Mouse (Mus musculus) cerebellum, postnatal 14 days (tissue): ENCODE data around the gene Gm49368.
"Not testable (repeated sequence)": the region's sequence is repeated elsewhere in the genome, so short reads cannot be mapped to it uniquely, and the experiment has no call there.

Source experiments
- DNase-seq, 2 experiments: peaks; one replicate each; pipeline ENCODE4 v3.0.0; 2021; ENCODE audit warnings: mixed read lengths in 2 of 2

Gm49368 gene

GRCm38 (mm10) chr7:128132148-128132547, 69.7 kb downstream of the Gm49368 start:
- DNase-seq, result no peak

GRCm38 (mm10) chr7:128133596-128133995, 71.1 kb downstream of the Gm49368 start:
- no peak for DNase-seq

GRCm38 (mm10) chr7:128136927-128137326, 74.4 kb downstream of the Gm49368 start:
- no peak for DNase-seq

DNA sequence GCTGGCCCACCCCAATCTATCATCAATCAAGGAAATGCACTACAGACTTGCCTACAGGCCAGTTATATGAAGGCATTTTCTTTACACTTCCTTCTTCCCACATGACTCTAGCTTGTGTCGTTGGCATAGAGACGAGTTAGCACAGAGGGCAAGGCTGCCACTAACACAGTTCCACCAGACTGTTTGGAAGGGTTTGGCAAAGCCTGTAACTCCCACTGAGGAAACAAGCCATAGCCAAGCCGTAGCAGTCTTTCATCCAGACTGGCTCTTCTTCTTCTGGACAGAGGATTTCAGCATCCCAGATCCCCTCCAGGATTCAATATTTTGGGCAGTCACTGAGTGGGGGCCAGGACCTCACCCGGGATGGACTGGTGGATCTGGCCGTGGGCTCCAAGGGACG, 77.1 kb downstream of the Gm49368 start:
- DNase-seq, result peak; percentile 84 to 85

DNA sequence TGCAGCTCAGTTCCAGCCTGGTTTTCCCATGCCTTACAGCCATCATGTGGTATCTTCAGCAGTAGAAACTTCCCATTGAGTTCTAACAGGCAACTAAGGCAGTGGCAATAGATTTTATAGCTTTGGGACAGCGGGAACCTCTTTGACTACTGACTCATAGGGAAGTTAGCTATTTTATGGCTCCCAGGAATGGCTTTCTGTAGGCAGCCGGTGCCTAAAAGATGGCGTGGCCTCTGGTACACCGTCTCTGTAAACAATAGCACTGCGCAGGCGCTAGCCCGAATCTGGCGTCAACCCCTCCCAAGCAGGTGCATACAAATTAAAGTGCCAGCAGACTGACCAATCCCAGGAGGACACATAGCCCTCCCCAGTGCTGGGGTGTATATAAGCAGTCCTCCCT, 88.5 kb downstream of the Gm49368 start:
- no peak for DNase-seq

DNA sequence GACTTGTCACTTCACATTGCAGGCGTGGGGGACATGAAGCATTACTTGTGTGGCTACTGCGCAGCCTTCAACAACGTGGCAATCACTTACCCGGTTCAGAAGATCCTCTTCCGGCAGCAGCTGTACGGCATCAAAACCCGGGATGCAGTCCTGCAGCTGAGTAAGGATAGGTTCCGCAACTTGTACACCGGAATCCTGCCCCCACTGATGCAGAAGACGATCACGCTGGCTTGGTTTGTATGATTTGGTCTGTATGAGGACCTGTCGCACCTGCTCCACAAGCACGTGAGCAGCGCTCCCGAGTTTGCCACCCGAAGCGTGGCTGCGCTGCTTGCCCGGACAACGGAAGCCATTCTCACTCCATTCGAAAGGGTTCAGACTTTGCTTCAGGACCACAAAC, 91.6 kb downstream of the Gm49368 start, which contains the start of gene Itgad:
Gene Itgad (plus strand): TSS at position 301 of the 400 bp plus-strand sequence.
- no peak for DNase-seq

- no peak for DNase-seq
Observed at GRCm38 (mm10) chr7:128154924-128155323, 92.4 kb downstream of the Gm49368 start.

DNA sequence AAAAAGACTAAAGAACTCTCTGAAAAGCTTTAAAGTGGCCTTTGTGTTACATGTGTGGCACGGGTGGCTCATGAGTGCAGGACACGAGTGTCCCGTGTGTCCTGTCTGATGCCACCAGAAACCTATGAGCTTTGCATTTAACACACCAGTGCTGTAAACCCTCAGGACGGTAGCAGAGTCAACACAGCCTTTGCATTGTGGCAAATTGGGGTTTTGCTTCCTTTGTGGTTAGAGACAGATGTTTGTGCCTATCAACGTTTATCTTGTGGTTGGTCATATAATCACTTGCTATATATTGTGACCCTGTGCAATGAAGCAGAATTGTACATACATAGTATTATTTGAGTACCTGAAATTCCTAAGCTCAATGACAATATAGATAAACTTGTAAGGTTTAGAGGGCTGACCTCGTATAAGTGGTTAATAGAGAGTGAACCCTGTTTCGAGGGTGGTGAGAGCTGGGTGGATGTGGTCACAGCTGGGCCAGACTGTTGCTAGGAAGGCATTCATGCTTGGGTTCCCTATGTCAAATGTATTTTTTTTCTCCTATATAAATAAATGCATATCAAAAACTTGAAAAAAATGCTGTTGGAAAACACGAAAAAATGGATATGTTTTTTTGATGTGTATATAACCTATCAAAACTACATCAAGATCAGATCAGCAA, 96.3 kb downstream of the Gm49368 start:
- DNase-seq, result not testable (repeated sequence)

GRCm38 (mm10) chr7:128164001-128164400, 101.5 kb downstream of the Gm49368 start:
- DNase-seq, result no peak

- no peak for DNase-seq
Observed at GRCm38 (mm10) chr7:128166391-128166790, 103.9 kb downstream of the Gm49368 start.

DNA sequence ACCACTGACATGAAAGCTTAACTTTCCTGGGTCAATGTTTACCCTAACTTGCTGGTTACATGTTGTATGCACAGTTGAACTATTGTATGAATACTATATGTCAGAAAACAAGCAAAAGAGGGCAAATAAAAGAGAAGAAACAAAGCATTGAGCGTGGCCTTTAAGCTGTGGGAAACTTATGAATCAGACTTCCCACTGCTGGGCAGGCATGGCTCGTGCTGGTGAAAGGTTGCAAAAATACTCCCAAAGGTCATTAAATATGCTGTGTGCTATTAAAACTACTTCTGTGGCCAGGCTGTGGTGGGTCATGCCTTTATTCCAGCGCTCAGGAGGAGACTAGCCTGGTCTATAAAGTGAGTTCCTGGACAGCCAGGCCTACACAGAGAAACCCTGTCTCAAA, 107.5 kb downstream of the Gm49368 start:
- DNase-seq, result no peak
